Mouse (Mus musculus): ENCODE measurements around the gene Siah1b. TPM values are rescaled to one million over a fixed set of nuclear protein-coding genes. Genes with fewer than 3 reads are reported as not detected.

The Siah1b gene
- polyA plus RNA-seq, 1 experiment = 10.9 TPM

GRCm38 (mm10) chrX:164042069-164042468 is 34.2 kb downstream of the Siah1b start:
- 92% methylated on average over 13 of the region's 13 CpGs for WGBS
- no peak overlapping the region for H3K27ac ChIP-seq (ENCODE audit: control insufficient read depth, insufficient read depth, low read length)
- H3K27me3 ChIP-seq (ENCODE audit: control insufficient read depth, insufficient read depth, low read length) = no peaks in the 10 kb centered on the region
- no peaks in the 10 kb centered on the region for H3K4me1 ChIP-seq (replicated peaks; ENCODE audit: control insufficient read depth, insufficient read depth, low read length)
- no peak for DNase-seq
- no peak for TF ChIP-seq POLR2A (IDR thresholded peaks at IDR 0.05; ENCODE audit: control insufficient read depth, extremely low read depth, insufficient read depth, low read length, poor library complexity)
- no peak for TF ChIP-seq CTCF (IDR thresholded peaks at IDR 0.05; ENCODE audit: borderline replicate concordance, control insufficient read depth, extremely low read depth, insufficient read depth, low read length, poor library complexity)
- no peaks in the 10 kb centered on the region for H3K36me3 ChIP-seq (ENCODE audit: control insufficient read depth, insufficient read depth, low read length)
- no peak overlapping the region for H3K4me3 ChIP-seq (ENCODE audit: control insufficient read depth, insufficient read depth, low read length)

GRCm38 (mm10) chrX:164038882-164039281 is 37.4 kb downstream of the Siah1b start:
- Histone ChIP-seq H3K4me3 (ENCODE audit: control insufficient read depth, insufficient read depth, low read length) (no peak overlapping the region), H3K4me1 (replicated peaks; ENCODE audit: control insufficient read depth, insufficient read depth, low read length) (no peaks in the 10 kb centered on the region), H3K36me3 (ENCODE audit: control insufficient read depth, insufficient read depth, low read length) (no peaks in the 10 kb centered on the region), H3K27ac (ENCODE audit: control insufficient read depth, insufficient read depth, low read length) (no peak overlapping the region), H3K27me3 (ENCODE audit: control insufficient read depth, insufficient read depth, low read length) (no peaks in the 10 kb centered on the region)
- TF ChIP-seq CTCF (IDR thresholded peaks at IDR 0.05; ENCODE audit: borderline replicate concordance, control insufficient read depth, extremely low read depth, insufficient read depth, low read length, poor library complexity) (no peak), POLR2A (IDR thresholded peaks at IDR 0.05; ENCODE audit: control insufficient read depth, extremely low read depth, insufficient read depth, low read length, poor library complexity) (no peak)
- no peak for DNase-seq
- WGBS = 73% methylated on average over 2 of the region's 2 CpGs

- no peak overlapping the region for H3K4me3 ChIP-seq (ENCODE audit: control insufficient read depth, insufficient read depth, low read length)
- no peaks in the 10 kb centered on the region for H3K4me1 ChIP-seq (replicated peaks; ENCODE audit: control insufficient read depth, insufficient read depth, low read length)
- no peaks in the 10 kb centered on the region for H3K36me3 ChIP-seq (ENCODE audit: control insufficient read depth, insufficient read depth, low read length)
- H3K27ac ChIP-seq (ENCODE audit: control insufficient read depth, insufficient read depth, low read length) = no peak overlapping the region
- TF ChIP-seq CTCF (IDR thresholded peaks at IDR 0.05; ENCODE audit: borderline replicate concordance, control insufficient read depth, extremely low read depth, insufficient read depth, low read length, poor library complexity) (no peak), POLR2A (IDR thresholded peaks at IDR 0.05; ENCODE audit: control insufficient read depth, extremely low read depth, insufficient read depth, low read length, poor library complexity) (no peak)
- H3K27me3 ChIP-seq (ENCODE audit: control insufficient read depth, insufficient read depth, low read length) = no peaks in the 10 kb centered on the region
- WGBS = 95% methylated on average over 7 of the region's 7 CpGs
- DNase-seq = no peak
Measured at GRCm38 (mm10) chrX:164035931-164036330, 40.4 kb downstream of the Siah1b start.

GRCm38 (mm10) chrX:164035401-164035800 is 40.9 kb downstream of the Siah1b start:
- TF ChIP-seq POLR2A (IDR thresholded peaks at IDR 0.05; ENCODE audit: control insufficient read depth, extremely low read depth, insufficient read depth, low read length, poor library complexity) = no peak
- TF ChIP-seq CTCF (IDR thresholded peaks at IDR 0.05; ENCODE audit: borderline replicate concordance, control insufficient read depth, extremely low read depth, insufficient read depth, low read length, poor library complexity) = no peak
- no peak for DNase-seq
- Histone ChIP-seq H3K27ac (ENCODE audit: control insufficient read depth, insufficient read depth, low read length) (no peak overlapping the region), H3K36me3 (ENCODE audit: control insufficient read depth, insufficient read depth, low read length) (no peaks in the 10 kb centered on the region), H3K27me3 (ENCODE audit: control insufficient read depth, insufficient read depth, low read length) (no peaks in the 10 kb centered on the region), H3K4me1 (replicated peaks; ENCODE audit: control insufficient read depth, insufficient read depth, low read length) (no peaks in the 10 kb centered on the region), H3K4me3 (ENCODE audit: control insufficient read depth, insufficient read depth, low read length) (no peak overlapping the region)
- WGBS = 96% methylated on average over 2 of the region's 2 CpGs

GRCm38 (mm10) chrX:164032526-164032925 is 43.8 kb downstream of the Siah1b start:
- no peaks in the 10 kb centered on the region for H3K36me3 ChIP-seq (ENCODE audit: control insufficient read depth, insufficient read depth, low read length)
- DNase-seq = no peak
- TF ChIP-seq POLR2A (IDR thresholded peaks at IDR 0.05; ENCODE audit: control insufficient read depth, extremely low read depth, insufficient read depth, low read length, poor library complexity) (no peak), CTCF (IDR thresholded peaks at IDR 0.05; ENCODE audit: borderline replicate concordance, control insufficient read depth, extremely low read depth, insufficient read depth, low read length, poor library complexity) (no peak)
- no peak overlapping the region for H3K4me3 ChIP-seq (ENCODE audit: control insufficient read depth, insufficient read depth, low read length)
- peaks cover 5% of the 10 kb centered on the region for H3K4me1 ChIP-seq (replicated peaks; ENCODE audit: control insufficient read depth, insufficient read depth, low read length)
- 96% methylated on average over 7 of the region's 7 CpGs for WGBS
- H3K27me3 ChIP-seq (ENCODE audit: control insufficient read depth, insufficient read depth, low read length) = no peaks in the 10 kb centered on the region
- no peak overlapping the region for H3K27ac ChIP-seq (ENCODE audit: control insufficient read depth, insufficient read depth, low read length)

GRCm38 (mm10) chrX:164027607-164028289 is 48.5 kb downstream of the Siah1b start, which contains the start of gene Car5b:
TSS of gene Car5b (minus strand) at chrX:164027997.
- peak; percentile 44 for DNase-seq
- Histone ChIP-seq H3K4me3 (ENCODE audit: control insufficient read depth, insufficient read depth, low read length) (peak within 1 kb of the TSS; percentile 45), H3K27me3 (ENCODE audit: control insufficient read depth, insufficient read depth, low read length) (no peaks in the 10 kb centered on the region), H3K4me1 (replicated peaks; ENCODE audit: control insufficient read depth, insufficient read depth, low read length) (peaks cover 8% of the 10 kb centered on the region), H3K36me3 (ENCODE audit: control insufficient read depth, insufficient read depth, low read length) (no peaks in the 10 kb centered on the region), H3K27ac (ENCODE audit: control insufficient read depth, insufficient read depth, low read length) (no peak within 1 kb of the TSS)
- TF ChIP-seq CTCF (IDR thresholded peaks at IDR 0.05; ENCODE audit: borderline replicate concordance, control insufficient read depth, extremely low read depth, insufficient read depth, low read length, poor library complexity) = no peak
- no peak for TF ChIP-seq POLR2A (IDR thresholded peaks at IDR 0.05; ENCODE audit: control insufficient read depth, extremely low read depth, insufficient read depth, low read length, poor library complexity)
- 8% methylated on average over 21 of the region's 22 CpGs for WGBS

Other genes starting within 250 kb of the Siah1b start
- 3.2 and 3.5 TPM in 2 replicates for gene Ap1s2, start 167.5 kb downstream of the Siah1b start, polyA plus RNA-seq (2012; rRNA removed)
- 16.9 and 18.3 TPM in 2 replicates for gene Zrsr2, start 117.8 kb downstream of the Siah1b start, polyA plus RNA-seq (2012; rRNA removed)
- gene Car5b, start 48.5 kb downstream of the Siah1b start, polyA plus RNA-seq (2012; rRNA removed) = 2.7 and 2.9 TPM in 2 replicates
- gene Cltrn, start 12.3 kb upstream of the Siah1b start, polyA plus RNA-seq (2012; rRNA removed) = not detected in 2 replicates
- 0.08 TPM in 2 replicates for gene Ace2, start 62.8 kb upstream of the Siah1b start, polyA plus RNA-seq (2012; rRNA removed)
- gene Bmx, start 181.7 kb upstream of the Siah1b start, polyA plus RNA-seq (2012; rRNA removed) = 0.31 and 0.50 TPM in 2 replicates
- gene Pir, start 192.9 kb upstream of the Siah1b start, polyA plus RNA-seq (2012; rRNA removed) = 0.57 and 0.75 TPM in 2 replicates

Data from thymus, adult 2 months (tissue).